Mouse (Mus musculus) macrophage (primary cell): Measurements from ENCODE around the gene Zic2. TPM values are rescaled to one million over a fixed set of nuclear protein-coding genes. Genes with fewer than 3 reads are reported as not detected.

Experiments
- H3K27ac ChIP-seq: fragments of 350-480 bp; formaldehyde crosslinking; 2 replicates; pipeline ENCODE4 v1.9.0; 2021
- H3K36me3 ChIP-seq: fragments of 350-480 bp; formaldehyde crosslinking; 2 replicates; pipeline ENCODE4 v1.9.0; 2021; ENCODE audit errors: inconsistent target
- H3K4me3 ChIP-seq: fragments of 350-480 bp; formaldehyde crosslinking; 2 replicates; pipeline ENCODE4 v1.9.0; 2021; ENCODE audit errors: inconsistent target
- H3K79me2 ChIP-seq: fragments of 350-480 bp; formaldehyde crosslinking; 2 replicates; pipeline ENCODE4 v1.9.0; 2021; ENCODE audit errors: inconsistent target
- WGBS: methylation state at CpG from one replicate; pipeline ENCODE4 v1.1.7; 2026; ENCODE audit warnings: inconsistent platforms; ENCODE audit not compliant: missing documents; 5-methylcytosine and 5-hydroxymethylcytosine counted together
- polyA plus RNA-seq: library from polyadenylated mRNA; stranded (reverse); fragments of 250-400 nt; gene quantifications from 3 replicates; pipeline ENCODE4 v1.2.4, GENCODE M21; 2018; ENCODE audit warnings: inconsistent platforms
- total RNA-seq, 78 experiments: library from RNA; depleted of rRNA; stranded (reverse); fragments of 250-400 nt; gene quantifications; 1 replicate in 9 of 78; 2 replicates in 24 of 78; 3 replicates in 43 of 78; 4 replicates in 2 of 78; pipeline ENCODE4 v1.2.4; 2018; ENCODE audit warnings: inconsistent platforms in 56 of 78

Zic2 gene
- under 1 TPM in 1 of 26 experiments, not detected in 25; 0.44 TPM for total RNA-seq (2018; cell fraction: chromatin; rRNA removed)
- not detected for total RNA-seq (2018; cell fraction: cytosol; rRNA removed)
- not detected for total RNA-seq (2018; cell fraction: nucleus; rRNA removed)
- not detected in 3 replicates for polyA plus RNA-seq

DNA sequence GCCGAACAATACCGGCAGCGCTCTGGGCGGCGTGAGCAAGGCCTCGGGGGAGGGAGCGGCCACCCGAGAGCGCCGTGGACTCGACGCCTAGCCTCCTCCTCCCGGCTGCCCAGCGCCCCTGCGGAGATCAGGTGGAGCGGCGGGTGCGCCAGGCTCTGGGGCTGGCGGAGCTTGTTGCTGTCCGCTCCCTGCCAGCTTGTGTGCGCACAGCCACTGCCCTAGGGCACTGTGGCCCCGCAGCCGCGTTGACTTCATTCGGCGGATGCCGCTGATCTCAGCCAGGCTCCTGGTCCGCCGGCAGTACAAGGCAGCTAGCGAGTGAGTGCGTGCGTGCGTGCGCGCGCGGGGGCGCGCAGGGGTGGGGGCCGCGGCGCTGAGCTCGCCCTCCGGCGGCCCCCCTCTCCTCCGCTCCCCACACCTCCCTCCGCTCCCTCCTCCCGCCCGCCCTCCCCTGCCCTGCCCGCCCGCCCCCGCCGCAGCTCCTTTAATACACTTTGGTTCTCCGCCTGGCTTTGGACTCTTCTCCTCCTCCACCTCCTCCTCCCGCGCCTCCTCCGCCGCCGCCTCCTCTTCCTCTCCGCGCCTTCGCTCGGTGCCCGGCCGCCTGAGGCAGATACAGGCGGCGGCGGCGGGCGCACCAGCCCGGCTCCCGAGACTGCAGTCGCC, at the start of gene Zic2:
Gene Zic2, plus strand, starts transcription at position 545 of the 666 bp plus-strand sequence.
- 2% methylated on average over 44 of the region's 73 CpGs for WGBS
- H3K27ac ChIP-seq: no peak within 1 kb of the TSS
- H3K79me2 ChIP-seq: no peaks in the 10 kb centered on the region
- no peaks in the 10 kb centered on the region for H3K36me3 ChIP-seq
- no peak within 1 kb of the TSS for H3K4me3 ChIP-seq

DNA sequence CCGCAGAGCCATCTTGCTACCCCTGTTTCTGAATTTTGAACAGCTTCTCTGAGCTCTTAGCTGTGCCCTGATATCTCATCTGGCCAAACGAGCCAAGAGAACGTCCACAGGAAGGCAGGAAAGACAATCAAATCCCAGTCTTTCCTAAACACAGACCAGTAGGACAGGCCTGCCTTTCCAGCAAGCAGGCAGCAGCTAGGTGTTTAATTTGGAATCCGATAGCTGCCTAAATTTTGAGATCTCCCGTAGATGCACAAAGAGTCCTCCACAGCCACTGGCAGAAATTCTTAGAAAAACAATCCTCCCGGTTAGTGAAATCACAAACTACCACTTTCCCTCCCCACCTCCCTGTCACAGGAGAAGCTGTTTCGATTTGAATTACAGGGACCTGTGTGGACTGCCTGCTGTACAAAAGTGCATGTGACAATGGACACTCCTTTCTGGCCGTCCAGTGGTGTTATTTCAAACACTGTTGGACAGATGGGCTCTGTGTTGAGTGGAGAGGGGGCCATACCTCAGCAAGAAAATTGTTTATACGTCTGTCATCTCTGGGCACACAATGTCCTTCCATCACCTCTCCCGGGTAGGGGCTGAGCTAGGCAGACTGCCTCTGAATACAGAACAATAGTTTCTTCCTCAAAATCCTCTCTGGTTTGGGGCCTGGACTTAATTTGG, 48.6 kb upstream of the Zic2 start:
- H3K79me2 ChIP-seq: no peaks in the 10 kb centered on the region
- no peak overlapping the region for H3K27ac ChIP-seq
- 79% methylated on average over 10 of the region's 10 CpGs for WGBS
- no peaks in the 10 kb centered on the region for H3K36me3 ChIP-seq
- H3K4me3 ChIP-seq: no peak overlapping the region

DNA sequence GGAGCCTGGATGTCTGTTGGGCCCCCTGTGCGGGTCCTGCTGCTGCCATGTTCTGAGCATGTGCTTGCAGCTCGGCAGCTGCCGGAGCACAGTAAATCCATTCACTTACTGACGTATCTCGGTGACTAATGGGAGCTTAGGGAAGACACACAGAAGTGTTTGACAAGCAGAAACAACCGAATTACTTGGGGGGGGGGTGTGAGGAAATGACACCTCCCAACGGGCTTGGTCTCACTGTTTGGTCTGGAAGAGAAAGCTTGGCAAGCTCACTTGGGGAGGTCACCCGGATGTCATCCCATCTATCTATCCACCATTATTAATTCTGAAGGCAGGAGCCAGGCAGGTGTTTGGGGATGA, 48.1 kb upstream of the Zic2 start:
- H3K79me2 ChIP-seq: no peaks in the 10 kb centered on the region
- no peaks in the 10 kb centered on the region for H3K36me3 ChIP-seq
- H3K27ac ChIP-seq: no peak overlapping the region
- H3K4me3 ChIP-seq: no peak overlapping the region
- WGBS: 83% methylated on average over 8 of the region's 8 CpGs

DNA sequence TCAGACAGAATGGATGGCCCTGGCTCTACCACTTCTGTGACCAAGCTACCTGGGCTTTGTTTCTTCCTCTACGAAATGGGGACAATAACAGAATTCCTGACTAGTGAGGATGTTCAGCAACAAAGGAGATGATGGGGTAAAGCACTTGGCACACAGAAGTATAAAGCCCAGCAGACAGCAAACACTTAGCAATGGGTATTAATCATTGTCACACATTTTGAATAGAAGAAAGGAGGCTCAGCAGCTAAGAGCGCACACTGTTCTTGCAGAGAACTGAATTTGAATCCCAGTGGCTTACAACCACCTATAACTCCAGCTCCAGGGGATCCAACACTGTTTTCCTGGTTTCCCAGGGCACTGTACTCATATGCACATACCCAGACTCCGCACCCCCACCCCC, 47.6 kb upstream of the Zic2 start:
- H3K4me3 ChIP-seq: no peak overlapping the region
- no peaks in the 10 kb centered on the region for H3K36me3 ChIP-seq
- 85% methylated on average over 3 of the region's 3 CpGs for WGBS
- H3K27ac ChIP-seq: no peak overlapping the region
- H3K79me2 ChIP-seq: no peaks in the 10 kb centered on the region

DNA sequence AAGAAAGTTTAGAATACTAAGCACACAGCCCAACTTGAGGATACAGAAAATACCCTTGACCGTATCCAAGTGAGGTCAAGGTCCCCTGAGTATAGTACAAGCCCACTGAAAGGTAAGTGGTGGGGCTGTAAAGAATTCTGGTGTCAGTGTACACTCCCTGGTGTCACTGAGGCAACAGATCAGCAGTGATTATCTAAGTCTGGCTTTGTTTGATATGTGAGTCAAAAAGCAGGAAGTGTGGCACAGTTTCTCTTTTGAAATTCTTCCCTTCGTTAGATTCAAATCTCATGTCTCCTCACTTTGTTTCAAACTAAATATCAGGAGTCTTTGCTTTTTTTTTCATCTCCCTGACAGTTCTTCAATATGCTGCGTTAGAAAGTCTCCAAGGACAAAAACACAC, 42.7 kb upstream of the Zic2 start:
- no peaks in the 10 kb centered on the region for H3K36me3 ChIP-seq
- H3K27ac ChIP-seq: no peak overlapping the region
- 59% methylated on average over 3 of the region's 3 CpGs for WGBS
- H3K79me2 ChIP-seq: no peaks in the 10 kb centered on the region
- H3K4me3 ChIP-seq: no peak overlapping the region

DNA sequence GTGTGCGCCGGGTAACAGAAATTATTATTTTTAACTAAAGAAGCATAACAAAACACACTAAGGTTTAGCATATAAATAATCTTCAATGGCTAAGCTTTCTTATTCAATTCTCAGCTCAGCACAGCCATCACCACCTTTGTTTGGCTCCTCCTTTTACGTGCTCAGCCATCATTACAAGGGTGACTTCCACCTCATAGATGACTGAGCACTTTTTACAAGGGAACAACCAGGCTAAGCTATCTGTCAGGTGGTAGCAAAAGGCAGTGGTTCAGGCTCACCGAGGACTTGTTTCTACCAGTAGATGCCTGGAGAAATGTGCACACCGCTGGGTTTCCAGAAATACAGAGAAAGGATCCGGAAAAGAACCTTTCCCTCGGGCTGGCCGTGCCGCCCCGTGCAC, 41.2 kb upstream of the Zic2 start:
- WGBS: 84% methylated on average over 10 of the region's 10 CpGs
- H3K36me3 ChIP-seq: no peaks in the 10 kb centered on the region
- no peak overlapping the region for H3K4me3 ChIP-seq
- H3K79me2 ChIP-seq: no peaks in the 10 kb centered on the region
- H3K27ac ChIP-seq: no peak overlapping the region

DNA sequence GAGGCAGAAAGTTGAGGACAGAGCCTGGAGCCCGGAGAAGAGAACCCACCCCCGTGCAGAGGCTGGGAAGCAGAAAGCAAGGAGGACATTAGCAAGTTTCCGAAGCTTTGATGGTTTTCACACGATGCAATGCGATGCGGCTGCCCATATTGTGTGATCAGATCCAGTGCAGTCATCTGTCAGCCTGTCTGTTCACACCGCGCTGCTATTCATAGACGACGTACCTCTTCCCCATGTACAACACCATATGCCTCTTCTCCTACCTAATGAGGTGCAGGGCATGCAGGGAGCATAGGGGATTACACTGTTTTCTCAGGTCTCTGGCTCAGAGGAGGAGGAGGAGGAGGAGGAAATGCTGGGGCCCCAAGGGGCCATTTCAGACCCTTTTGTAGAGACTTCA, 38.4 kb upstream of the Zic2 start:
- WGBS: 88% methylated on average over 9 of the region's 10 CpGs
- H3K27ac ChIP-seq: no peak overlapping the region
- H3K4me3 ChIP-seq: no peak overlapping the region
- H3K36me3 ChIP-seq: no peaks in the 10 kb centered on the region
- H3K79me2 ChIP-seq: no peaks in the 10 kb centered on the region

DNA sequence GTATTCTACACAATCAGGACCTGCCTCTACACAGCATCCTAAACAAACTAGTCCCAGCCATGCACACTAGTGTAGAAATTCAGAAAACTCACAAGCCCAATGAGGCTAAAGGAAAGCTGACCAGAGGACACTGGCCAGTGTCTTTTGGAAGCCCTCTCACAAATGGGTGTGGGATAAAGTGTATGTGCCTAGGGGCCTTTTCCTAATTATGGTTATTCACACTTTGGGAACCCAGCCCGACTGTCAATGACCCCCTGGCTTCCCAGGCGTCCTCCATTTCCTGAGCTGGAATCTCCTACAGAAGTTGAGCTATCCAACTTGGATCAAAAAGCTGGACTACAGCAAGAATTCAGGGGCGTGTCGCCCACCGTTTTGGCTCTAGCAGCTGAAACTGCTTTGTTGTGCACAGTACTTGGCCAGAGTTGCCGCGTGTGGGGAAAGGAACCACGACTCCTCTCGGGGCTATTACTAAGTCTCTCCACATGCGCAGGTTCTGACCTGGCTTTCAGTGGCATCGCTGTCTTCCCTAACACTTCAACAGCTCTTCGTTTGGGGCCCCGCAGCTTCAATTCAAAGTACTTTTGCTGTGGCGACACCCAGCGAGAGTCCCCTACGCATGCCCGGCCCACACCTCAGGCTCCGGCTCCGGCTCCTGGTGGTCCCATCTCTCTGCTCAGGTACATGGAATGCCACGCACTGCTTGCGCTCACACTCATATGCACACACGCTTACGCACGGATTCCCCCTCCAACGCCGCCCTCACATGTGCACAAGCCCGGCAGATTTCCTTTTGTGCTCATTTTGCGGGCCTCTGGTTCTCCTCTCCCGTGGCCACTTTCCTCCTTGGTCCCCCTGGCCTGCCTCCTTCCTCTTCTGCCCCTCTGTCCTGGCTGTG, 25.4 kb upstream of the Zic2 start:
- no peaks in the 10 kb centered on the region for H3K36me3 ChIP-seq
- no peak overlapping the region for H3K27ac ChIP-seq
- no peak overlapping the region for H3K4me3 ChIP-seq
- WGBS: 23% methylated on average over 29 of the region's 29 CpGs
- H3K79me2 ChIP-seq: no peaks in the 10 kb centered on the region

DNA sequence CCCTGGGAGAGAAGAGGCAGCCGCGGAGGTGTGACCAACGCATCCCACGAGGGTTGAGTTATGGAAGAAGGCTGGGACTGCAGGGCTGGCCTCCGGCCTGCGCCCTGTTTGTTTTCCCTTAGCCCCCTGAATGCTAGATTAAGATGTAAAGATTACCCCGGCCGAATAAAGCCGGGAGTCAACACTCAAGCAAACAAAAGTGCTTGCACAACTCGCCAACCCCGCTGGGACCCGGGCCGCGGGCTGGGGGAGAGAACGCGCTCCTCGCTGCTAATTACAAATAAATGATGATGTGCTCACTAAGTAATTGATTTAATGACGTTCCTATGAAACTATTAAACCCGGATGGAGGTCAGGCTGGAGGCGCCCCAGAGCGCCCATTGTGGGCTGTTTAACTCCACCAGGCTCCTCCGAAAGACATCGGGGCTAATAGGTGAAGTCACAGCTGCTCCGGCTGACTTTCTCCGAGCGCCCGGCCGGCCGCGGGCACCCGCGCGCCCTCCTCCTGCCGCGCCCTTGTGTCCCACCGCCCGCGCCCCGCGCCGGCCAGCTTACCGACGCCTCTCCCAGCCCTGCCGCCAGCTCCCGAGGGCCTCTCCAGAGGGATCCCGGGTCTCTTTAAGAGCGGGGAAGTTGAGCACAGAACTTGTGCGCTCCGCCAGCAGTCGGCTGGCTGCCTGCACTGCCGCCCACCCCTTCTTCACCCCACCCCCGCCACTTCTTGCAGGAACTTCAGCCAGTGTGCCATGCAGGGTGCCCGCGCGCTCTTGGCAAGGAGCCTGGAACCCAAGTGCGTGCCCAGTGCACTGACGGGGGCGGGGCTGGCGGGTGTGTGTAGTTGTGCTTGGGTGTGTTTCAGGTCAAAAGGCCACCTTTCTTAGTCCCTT, 24.5 kb upstream of the Zic2 start, which contains the start of gene Gm5089:
Gene Gm5089, minus strand, starts transcription at position 620 of the 887 bp plus-strand sequence.
- WGBS: 2% methylated on average over 58 of the region's 59 CpGs
- no peaks in the 10 kb centered on the region for H3K79me2 ChIP-seq
- no peaks in the 10 kb centered on the region for H3K36me3 ChIP-seq
- H3K27ac ChIP-seq: no peak within 1 kb of the TSS
- H3K4me3 ChIP-seq: no peak within 1 kb of the TSS

DNA sequence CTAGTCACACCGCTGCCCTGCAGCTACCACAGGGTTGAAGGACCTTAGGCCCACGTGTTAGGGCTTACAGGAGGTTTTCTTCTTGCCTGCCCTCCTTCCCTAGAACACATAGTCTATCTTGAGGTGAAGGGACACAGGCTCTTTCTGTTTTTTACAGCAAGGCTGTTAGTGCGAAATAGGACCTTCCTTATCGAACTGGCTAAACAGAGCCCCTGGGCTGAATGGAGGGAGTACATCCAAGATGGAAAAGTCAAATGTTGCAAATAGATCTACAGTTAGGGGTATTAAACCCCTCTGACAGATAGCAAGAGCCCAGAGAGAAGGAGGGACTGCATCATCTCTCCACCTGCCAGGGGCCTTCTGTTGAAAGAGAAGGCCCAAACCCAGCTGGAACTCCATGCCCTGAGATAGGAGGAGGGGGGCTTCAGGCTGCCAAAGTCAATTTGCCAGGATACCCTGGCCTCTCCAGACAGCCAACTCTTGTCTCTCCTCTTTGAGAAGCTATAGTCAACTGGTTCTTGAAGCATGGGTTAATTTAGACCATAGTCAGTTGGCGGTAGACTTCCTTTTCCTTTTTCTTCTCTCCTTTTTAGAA, 23.6 kb upstream of the Zic2 start:
- H3K79me2 ChIP-seq: no peaks in the 10 kb centered on the region
- no peaks in the 10 kb centered on the region for H3K36me3 ChIP-seq
- H3K27ac ChIP-seq: no peak overlapping the region
- no peak overlapping the region for H3K4me3 ChIP-seq
- 81% methylated on average over 5 of the region's 5 CpGs for WGBS

DNA sequence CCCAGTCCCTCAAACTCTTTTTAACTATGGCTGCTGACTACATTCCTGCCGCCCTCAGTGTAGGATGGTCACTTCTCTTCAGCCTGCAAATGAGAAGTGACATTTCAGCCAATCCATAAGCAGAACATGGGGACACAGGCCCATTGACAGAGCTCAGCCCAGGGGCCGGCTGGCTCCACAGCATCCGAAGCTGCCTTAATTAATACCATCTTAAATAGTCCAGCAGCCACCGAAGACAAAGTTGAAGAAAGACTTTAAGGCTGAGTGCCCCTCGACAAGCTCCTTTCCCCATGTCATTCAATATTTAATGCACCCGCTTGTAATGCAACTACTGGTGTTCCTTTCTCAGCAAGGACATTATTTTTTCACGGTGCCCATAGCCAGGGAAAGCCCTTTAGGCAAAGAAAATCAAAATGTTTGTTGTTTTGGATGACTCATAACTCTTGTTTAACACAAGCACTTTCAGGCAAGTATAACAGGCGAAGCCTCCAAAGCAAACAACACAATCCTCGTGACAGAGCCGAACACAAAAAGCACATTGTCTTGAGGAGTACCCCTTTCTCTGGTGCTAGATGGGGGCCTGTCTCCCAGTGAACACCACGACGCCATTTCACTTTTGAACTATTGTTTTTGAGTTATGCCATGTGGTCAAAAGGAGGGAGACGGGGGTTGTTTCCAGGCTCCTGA, 22.4 kb upstream of the Zic2 start:
- Histone ChIP-seq H3K4me3 (no peak overlapping the region), H3K79me2 (no peaks in the 10 kb centered on the region), H3K36me3 (no peaks in the 10 kb centered on the region), H3K27ac (no peak overlapping the region)
- 76% methylated on average over 13 of the region's 13 CpGs for WGBS

DNA sequence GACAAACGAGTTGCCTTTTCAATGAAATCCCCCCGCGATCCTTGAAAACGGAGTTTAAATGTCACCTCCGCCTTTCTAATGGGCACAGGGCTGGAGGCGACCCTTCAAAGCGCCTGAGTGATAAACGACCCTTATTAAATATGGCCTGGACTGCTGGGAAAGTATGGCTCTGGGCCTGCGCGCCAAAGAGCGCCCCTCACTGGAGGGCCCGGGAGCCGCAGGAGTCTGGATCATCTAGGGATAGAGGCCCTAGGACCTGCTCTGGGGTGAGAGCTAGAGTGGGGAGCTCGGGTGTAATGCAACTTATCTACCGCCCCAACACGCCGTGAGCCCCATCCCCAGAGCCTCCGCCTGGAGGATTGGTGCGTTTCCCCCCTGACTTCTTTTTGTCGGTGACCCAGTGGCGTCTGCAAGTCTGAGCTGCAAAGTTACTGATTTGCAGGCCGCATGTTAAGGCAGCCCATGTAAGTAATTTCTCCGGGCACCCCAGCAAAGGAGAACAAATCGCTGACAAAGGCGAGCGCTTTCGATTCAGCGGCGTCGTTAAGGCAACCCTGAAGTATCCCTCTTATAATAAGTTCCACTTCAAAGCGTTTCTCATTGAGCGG, 21.7 kb upstream of the Zic2 start:
- 11% methylated on average over 32 of the region's 32 CpGs for WGBS

More for the DNA sequence above, 21.7 kb upstream of the Zic2 start:
- Histone ChIP-seq H3K4me3 (no peak overlapping the region), H3K79me2 (no peaks in the 10 kb centered on the region), H3K27ac (no peak overlapping the region), H3K36me3 (no peaks in the 10 kb centered on the region)
